Mouse (Mus musculus): ENCODE measurements at regions not wholly inside any gene's neighbourhood (a gene's known extent, or its start where the extent isn't known, plus 50 kb on each side); places are given as distances from the start of the nearest gene placed in this dataset.

- TF ChIP-seq CTCF (conservative IDR thresholded peaks at IDR 0.05; ENCODE audit: insufficient read depth, insufficient read length, low read depth, low read length) (no peak), POLR2A (IDR thresholded peaks at IDR 0.05; ENCODE audit: low read depth, low read length) (no peak)
Measured at GRCm38 (mm10) chr8:84331562-84331961, 56.7 kb upstream of the Cacna1a start.

All from kidney, adult 2 months (tissue).